Comparison of ENCODE assay signal across 8 mouse cellular contexts in the genomic region with DNA sequence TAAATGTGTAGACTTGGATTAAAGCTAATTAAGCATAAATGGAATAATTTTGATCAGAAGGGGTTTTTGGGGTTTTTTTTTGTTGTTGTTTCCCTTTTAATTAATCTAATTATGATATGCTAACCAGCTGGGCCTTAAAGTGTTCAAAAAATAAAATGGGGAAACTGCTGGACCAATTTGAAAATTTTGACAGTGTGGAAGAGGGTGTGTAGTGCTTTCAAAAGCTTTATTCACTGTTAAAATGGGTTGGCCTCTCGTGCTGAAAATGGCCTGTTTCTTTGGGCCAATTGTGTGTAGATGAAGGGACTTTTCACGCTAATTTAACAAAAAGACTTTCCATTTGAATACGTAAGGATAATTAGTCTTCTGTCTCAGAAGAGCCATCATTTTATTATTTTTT.
A peak's percentile ranks its signal among the peaks of the same experiment; 100 is the strongest.
DNase-seq lines count a peak whose midpoint lies in the region; ATAC-seq lines count a peak whose summit lies in the region.

No protein-coding gene starts in this region.

- H3K27me3 ChIP-seq in heart, embryonic 11.5 days (ENCODE audit: control insufficient read depth, insufficient read depth, low read length), result no peaks in the 10 kb centered on the region
- no peaks in the 10 kb centered on the region for H3K27me3 ChIP-seq in hindbrain, embryonic 11.5 days (ENCODE audit: control insufficient read depth, insufficient read depth, low read length)
- H3K27me3 ChIP-seq in midbrain, embryonic 11.5 days (ENCODE audit: control insufficient read depth, insufficient read depth, low read length), result no peaks in the 10 kb centered on the region

- H3K4me1 ChIP-seq in heart, embryonic 11.5 days (ENCODE audit: control insufficient read depth, insufficient read depth, low read length), result peaks cover 32% of the 10 kb centered on the region
- peaks cover 7% of the 10 kb centered on the region; the same call in 1 of the 2 replicates for H3K4me1 ChIP-seq in hindbrain, embryonic 11.5 days (replicated peaks; ENCODE audit: control insufficient read depth, insufficient read depth, low read length)
- peaks cover 19% of the 10 kb centered on the region for H3K4me1 ChIP-seq in midbrain, embryonic 11.5 days (ENCODE audit: control insufficient read depth, insufficient read depth, low read length)

- no peak for DNase-seq in heart, adult 11 months
- peak; percentile 19 for DNase-seq in adipocyte (ENCODE audit: low spot score)
- DNase-seq in hindbrain, embryonic 11.5 days (ENCODE audit: low spot score), result peak; percentile 20
- no peak for DNase-seq in midbrain, embryonic 11.5 days (ENCODE audit: low spot score, missing footprints)
- DNase-seq in adrenal gland, postnatal 4 days (ENCODE audit: low spot score in 2 of 2), result no peak
- DNase-seq in cerebellum, adult 18-20 months, result no peak

- H3K9ac ChIP-seq in heart, embryonic 11.5 days (ENCODE audit: low read depth, low read length), result peak overlapping the region; percentile 88; the same call in 1 of the 2 replicates
- H3K9ac ChIP-seq in hindbrain, embryonic 11.5 days (ENCODE audit: low read depth, low read length), result peak overlapping the region; percentile 34; the same call in 1 of the 2 replicates
- H3K9ac ChIP-seq in midbrain, embryonic 11.5 days (ENCODE audit: low read length), result peak overlapping the region; percentile 56

- H3K9me3 ChIP-seq in heart, embryonic 11.5 days (replicated peaks; ENCODE audit: control insufficient read depth, low read length), result no peaks in the 10 kb centered on the region
- H3K9me3 ChIP-seq in hindbrain, embryonic 11.5 days (ENCODE audit: control insufficient read depth, low read length), result no peaks in the 10 kb centered on the region
- no peaks in the 10 kb centered on the region for H3K9me3 ChIP-seq in midbrain, embryonic 11.5 days (ENCODE audit: control insufficient read depth, low read length)

- H3K27ac ChIP-seq in heart, embryonic 11.5 days (ENCODE audit: low read depth, low read length), result peak overlapping the region; percentile 91; the same call in 1 of the 2 replicates
- no peak overlapping the region for H3K27ac ChIP-seq in hindbrain, embryonic 11.5 days (ENCODE audit: low read depth, low read length)
- H3K27ac ChIP-seq in midbrain, embryonic 11.5 days (ENCODE audit: low read depth, low read length), result no peak overlapping the region

- WGBS in heart, embryonic 11.5 days (ENCODE audit: insufficient replicate concordance), result 33% methylated on average over 3 of the region's 3 CpGs
- 21% methylated on average over 3 of the region's 3 CpGs for WGBS in hindbrain, embryonic 11.5 days
- 8% methylated on average over 3 of the region's 3 CpGs for WGBS in midbrain, embryonic 11.5 days

- no peaks in the 10 kb centered on the region; the same call in 1 of the 2 replicates for H3K36me3 ChIP-seq in heart, embryonic 11.5 days (ENCODE audit: control insufficient read depth, insufficient read depth, low read length)
- no peaks in the 10 kb centered on the region for H3K36me3 ChIP-seq in hindbrain, embryonic 11.5 days (ENCODE audit: control insufficient read depth, insufficient read depth, low read length)
- no peaks in the 10 kb centered on the region for H3K36me3 ChIP-seq in midbrain, embryonic 11.5 days (ENCODE audit: control insufficient read depth, insufficient read depth, low read length)

- peak overlapping the region; percentile 66 for H3K4me2 ChIP-seq in heart, embryonic 11.5 days
- peak overlapping the region; percentile 47 for H3K4me2 ChIP-seq in hindbrain, embryonic 11.5 days (replicated peaks; ENCODE audit: low read depth, low read length)
- H3K4me2 ChIP-seq in midbrain, embryonic 11.5 days, result peak overlapping the region; percentile 64

- no peak for ATAC-seq in heart, embryonic 11.5 days (replicated peaks; ENCODE audit: insufficient number of reproducible peaks, low FRiP score, low TSS enrichment)
- ATAC-seq in hindbrain, embryonic 11.5 days (ENCODE audit: low FRiP score), result no peak
- no peak for ATAC-seq in midbrain, embryonic 11.5 days (ENCODE audit: low FRiP score)
- no peak for ATAC-seq in cerebellum, adult (ENCODE audit: insufficient number of reproducible peaks, low FRiP score, low TSS enrichment)

- H3K4me3 ChIP-seq in heart, embryonic 11.5 days (ENCODE audit: low read depth, low read length), result peak overlapping the region; percentile 67
- peak overlapping the region; percentile 61 for H3K4me3 ChIP-seq in hindbrain, embryonic 11.5 days (ENCODE audit: low read depth, low read length)
- H3K4me3 ChIP-seq in midbrain, embryonic 11.5 days (ENCODE audit: low read depth, low read length), result peak overlapping the region; percentile 57

Comparison
In these comparisons a context has a peak if more than half of its experiments do, and no peak if none do; other contexts are left out.
1. H3K9ac ChIP-seq: peak in every context shown above with its lines; median percentile 88 in heart, embryonic 11.5 days; 56 in midbrain, embryonic 11.5 days; 34 in hindbrain, embryonic 11.5 days.
2. DNase-seq: peak in adipocyte (single experiment) and hindbrain, embryonic 11.5 days (single experiment); none in heart, adult 11 months (single experiment), midbrain, embryonic 11.5 days (single experiment), adrenal gland, postnatal 4 days (0 of 2) and cerebellum, adult 18-20 months (0 of 2).
3. Peak in every context shown above with its lines, with median percentiles within 50 percentile points of each other: H3K4me2 ChIP-seq and H3K4me3 ChIP-seq.